Mouse (Mus musculus) limb, embryonic 14.5 days (tissue): Measurements from ENCODE around the gene Cdk5rap2. TPM values are rescaled to one million over a fixed set of nuclear protein-coding genes. Genes with fewer than 3 reads are reported as not detected.

ENCODE experiments used
- ATAC-seq: fragments of 200-750 bp; cut with Nextera tagmentation; 2 replicates; pipeline ENCODE4 v1.8.0; 2017; ENCODE audit warnings: low read depth, moderate number of reproducible peaks, moderate TSS enrichment; ENCODE audit not compliant: low FRiP score
- DNase-seq: peaks from one replicate; pipeline ENCODE4 v3.0.0-alpha.2; 2015; ENCODE audit warnings: low spot score
- H3K27ac ChIP-seq: fragments of 300-500 bp; sonication (generic); replicated peaks from 2 replicates; pipeline ENCODE4 v1.5.1; 2014; ENCODE audit warnings: low read depth, mild to moderate bottlenecking, low read length, moderate library complexity, mixed read lengths
- H3K27me3 ChIP-seq: fragments of 300-500 bp; sonication (generic); 2 replicates; pipeline ENCODE4 v1.6.1; 2014; ENCODE audit warnings: low read length, mixed read lengths; ENCODE audit not compliant: control insufficient read depth, insufficient read depth
- H3K36me3 ChIP-seq: fragments of 300-500 bp; sonication (generic); 2 replicates; pipeline ENCODE4 v1.6.1; 2014; ENCODE audit warnings: mild to moderate bottlenecking, low read length, moderate library complexity, mixed read lengths; ENCODE audit not compliant: control insufficient read depth, insufficient read depth
- H3K4me1 ChIP-seq: fragments of 300-500 bp; sonication (generic); 2 replicates; pipeline ENCODE4 v1.6.1; 2014; ENCODE audit warnings: antibody characterized with exemption, low read length, mixed read lengths; ENCODE audit not compliant: control insufficient read depth, insufficient read depth
- H3K4me2 ChIP-seq: fragments of 300-500 bp; sonication (generic); replicated peaks from 2 replicates; pipeline ENCODE4 v1.6.1; 2014; ENCODE audit warnings: low read depth, mild to moderate bottlenecking, low read length, moderate library complexity; ENCODE audit not compliant: severe bottlenecking
- H3K4me3 ChIP-seq: fragments of 300-500 bp; sonication (generic); replicated peaks from 2 replicates; pipeline ENCODE4 v1.5.1; 2014; ENCODE audit warnings: low read length
- H3K9ac ChIP-seq: fragments of 300-500 bp; sonication (generic); 2 replicates; pipeline ENCODE4 v1.6.1; 2014; ENCODE audit warnings: mild to moderate bottlenecking, low read depth, low read length, moderate library complexity; ENCODE audit not compliant: severe bottlenecking
- H3K9me3 ChIP-seq: fragments of 300-500 bp; sonication (generic); 2 replicates; pipeline ENCODE4 v1.6.1; 2016; ENCODE audit warnings: low read length; ENCODE audit not compliant: control insufficient read depth
- POLR2A ChIP-seq: fragments of 200-500 bp; IDR thresholded peaks from 2 replicates; pipeline ENCODE4 v1.8.0; 2012; ENCODE audit warnings: inconsistent platforms, mild to moderate bottlenecking, moderate library complexity, borderline replicate concordance; ENCODE audit not compliant: insufficient read depth, insufficient read length; ENCODE audit errors: extremely low read depth
- WGBS: fragments of 180-500 bp; shearing (Covaris S2); extraction: QIAGEN DNeasy Blood & Tissue Kit; methylation state at CpG from one replicate; pipeline ENCODE4 v1.1.7; 2014; 5-methylcytosine and 5-hydroxymethylcytosine counted together
- polyA plus RNA-seq, 2 experiments: library from polyadenylated mRNA; depleted of rRNA in 1 of 2; stranded (reverse) in 1 of 2; unstranded in 1 of 2; fragments of >200 nt; fragmentation: Nextera tagmentation in 1 of 2; extraction: Ambion mirVana in 1 of 2; gene quantifications; 2 replicates each; pipeline versions ENCODE4 v1.2.1 to v1.2.3; 2012 to 2014

The Cdk5rap2 gene
- polyA plus RNA-seq, 2 experiments = 18.7 to 19.2 TPM

GRCm38 (mm10) chr4:70262850-70263249, 147.4 kb downstream of the Cdk5rap2 start:
- TF ChIP-seq POLR2A = no peak
- no peak overlapping the region for H3K27ac ChIP-seq
- no peaks in the 10 kb centered on the region for H3K9me3 ChIP-seq
- WGBS = 84% methylated on average over 5 of the region's 5 CpGs
- H3K4me3 ChIP-seq = no peak overlapping the region
- no peaks in the 10 kb centered on the region for H3K4me1 ChIP-seq
- H3K36me3 ChIP-seq = peaks cover 49% of the 10 kb centered on the region
- H3K9ac ChIP-seq = no peak overlapping the region
- DNase-seq = no peak
- ATAC-seq = no peak
- no peak overlapping the region for H3K4me2 ChIP-seq
- H3K27me3 ChIP-seq = no peaks in the 10 kb centered on the region

- H3K36me3 ChIP-seq = peaks cover 51% of the 10 kb centered on the region
- no peak overlapping the region for H3K27ac ChIP-seq
- DNase-seq (no peak), ATAC-seq (no peak)
- H3K27me3 ChIP-seq = no peaks in the 10 kb centered on the region
- H3K4me2 ChIP-seq = no peak overlapping the region
- WGBS = 88% methylated on average over 5 of the region's 5 CpGs
- no peak for TF ChIP-seq POLR2A
- no peak overlapping the region for H3K9ac ChIP-seq
- no peaks in the 10 kb centered on the region for H3K4me1 ChIP-seq
- H3K9me3 ChIP-seq = no peaks in the 10 kb centered on the region
- H3K4me3 ChIP-seq = no peak overlapping the region
Observed at GRCm38 (mm10) chr4:70261315-70261714, 148.9 kb downstream of the Cdk5rap2 start.

GRCm38 (mm10) chr4:70260419-70260807, 149.8 kb downstream of the Cdk5rap2 start:
- WGBS = 95% methylated on average over 11 of the region's 11 CpGs
- Histone ChIP-seq H3K36me3 (peaks cover 51% of the 10 kb centered on the region), H3K4me2 (no peak overlapping the region), H3K27ac (no peak overlapping the region), H3K4me1 (no peaks in the 10 kb centered on the region), H3K9me3 (no peaks in the 10 kb centered on the region), H3K9ac (no peak overlapping the region), H3K27me3 (no peaks in the 10 kb centered on the region), H3K4me3 (no peak overlapping the region)
- DNase-seq (no peak), ATAC-seq (no peak)
- TF ChIP-seq POLR2A = no peak

GRCm38 (mm10) chr4:70259726-70260418, 150.4 kb downstream of the Cdk5rap2 start:
- H3K36me3 ChIP-seq = peaks cover 55% of the 10 kb centered on the region
- WGBS = 77% methylated on average over 3 of the region's 3 CpGs

GRCm38 (mm10) chr4:70258826-70259225, 151.4 kb downstream of the Cdk5rap2 start:
- 79% methylated on average over 9 of the region's 9 CpGs for WGBS
- no peak for TF ChIP-seq POLR2A
- no peaks in the 10 kb centered on the region for H3K27me3 ChIP-seq
- no peak for ATAC-seq
- H3K36me3 ChIP-seq = peaks cover 51% of the 10 kb centered on the region
- no peaks in the 10 kb centered on the region for H3K9me3 ChIP-seq
- no peak overlapping the region for H3K4me3 ChIP-seq
- no peak overlapping the region for H3K27ac ChIP-seq
- H3K4me1 ChIP-seq = no peaks in the 10 kb centered on the region
- DNase-seq = no peak
- H3K9ac ChIP-seq = no peak overlapping the region
- no peak overlapping the region for H3K4me2 ChIP-seq

More at GRCm38 (mm10) chr4:70259726-70260418, 150.4 kb downstream of the Cdk5rap2 start:
- ATAC-seq (no peak), DNase-seq (no peak)
- no peak overlapping the region for H3K27ac ChIP-seq
- no peak overlapping the region for H3K4me3 ChIP-seq
- no peaks in the 10 kb centered on the region for H3K27me3 ChIP-seq
- no peaks in the 10 kb centered on the region for H3K4me1 ChIP-seq
- no peak overlapping the region for H3K4me2 ChIP-seq
- no peak for TF ChIP-seq POLR2A
- no peak overlapping the region for H3K9ac ChIP-seq
- no peaks in the 10 kb centered on the region for H3K9me3 ChIP-seq
